Mouse (Mus musculus): Measurements from ENCODE around the gene Ugt2a3. TPM values are rescaled to one million over a fixed set of nuclear protein-coding genes. Genes with fewer than 3 reads are reported as not detected.
"Not testable (repeated sequence)": the region's sequence is repeated elsewhere in the genome, so short reads cannot be mapped to it uniquely, and the experiment has no call there.

Gene Ugt2a3
- polyA plus RNA-seq (2012; rRNA removed): not detected in 2 replicates

DNA sequence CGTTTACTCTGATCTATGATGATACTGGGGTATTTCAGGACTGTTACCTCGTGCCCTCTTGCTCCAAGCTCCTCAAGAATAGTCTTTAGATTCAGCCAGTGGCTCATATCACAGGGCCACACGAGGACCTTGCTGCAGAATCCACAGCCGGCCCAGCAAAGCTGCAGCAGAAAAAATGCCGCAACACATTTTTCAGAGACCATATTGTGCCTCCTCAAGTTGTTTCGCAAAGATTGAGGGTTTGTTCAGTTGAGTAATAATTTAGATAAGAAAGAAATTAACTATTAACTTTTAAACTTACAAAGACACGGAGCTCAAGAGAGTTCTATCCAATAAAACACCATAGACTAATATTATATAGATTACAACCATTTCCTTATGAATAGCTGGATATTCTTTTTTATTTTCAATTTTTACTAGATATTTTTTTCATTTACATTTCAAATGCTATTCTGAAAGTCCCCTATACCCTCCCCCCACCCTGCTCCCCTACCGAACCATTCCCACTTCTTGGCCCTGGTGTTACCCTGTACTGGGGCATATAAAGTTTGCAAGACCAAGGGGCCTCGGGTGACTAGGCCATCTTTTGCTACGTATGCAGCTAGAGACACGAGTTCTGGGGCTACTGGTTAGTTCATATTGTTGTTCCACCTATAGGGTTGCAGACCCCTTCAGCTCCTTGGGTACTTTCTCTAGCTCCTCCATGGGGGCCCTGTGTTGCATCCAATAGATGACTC is at the start of gene Ugt2a3:
Ugt2a3 (minus strand) TSS at position 235 of the 737 bp plus-strand sequence.
- no peak for DNase-seq (ENCODE audit: low spot score)

DNA sequence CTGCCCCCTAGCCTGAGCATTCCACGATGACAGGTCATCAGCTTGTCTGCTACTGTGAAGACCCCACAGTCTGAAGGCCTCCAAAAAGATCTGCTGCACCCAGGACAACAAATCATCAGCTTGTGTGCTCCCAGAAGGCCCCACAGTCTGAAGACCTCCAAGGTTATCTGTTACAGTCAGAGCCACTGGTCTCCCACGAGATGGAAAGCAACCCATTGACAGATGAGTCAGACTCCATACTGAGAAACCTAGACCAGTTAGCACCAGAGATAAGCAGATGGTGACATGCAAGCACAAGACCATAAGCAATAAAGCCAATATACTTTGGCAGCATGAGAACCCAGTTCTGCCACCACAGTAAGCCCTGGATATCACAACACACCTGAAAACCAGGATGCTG is 43.2 kb upstream of the Ugt2a3 start:
- no peak for DNase-seq (ENCODE audit: low spot score)

DNA sequence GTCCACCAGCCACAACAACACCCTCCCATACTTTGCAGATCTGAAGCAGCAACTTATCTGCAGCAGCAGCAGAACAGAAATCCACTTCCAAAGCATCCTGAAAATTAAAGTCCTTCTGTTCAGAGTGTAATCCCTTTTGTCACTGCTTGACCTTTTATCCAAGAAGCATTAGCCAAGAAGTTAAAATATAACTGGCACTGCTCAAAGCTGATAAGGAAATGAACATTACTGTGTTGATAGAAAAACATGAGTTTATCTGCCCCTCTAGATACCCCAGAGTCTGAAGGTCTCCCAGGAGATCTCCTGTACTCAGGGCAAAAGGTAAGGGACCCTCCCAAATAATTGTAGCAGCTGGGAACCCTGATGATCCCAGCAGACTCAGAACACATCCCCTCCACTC is 42.8 kb upstream of the Ugt2a3 start:
- DNase-seq (ENCODE audit: low spot score): no peak

DNA sequence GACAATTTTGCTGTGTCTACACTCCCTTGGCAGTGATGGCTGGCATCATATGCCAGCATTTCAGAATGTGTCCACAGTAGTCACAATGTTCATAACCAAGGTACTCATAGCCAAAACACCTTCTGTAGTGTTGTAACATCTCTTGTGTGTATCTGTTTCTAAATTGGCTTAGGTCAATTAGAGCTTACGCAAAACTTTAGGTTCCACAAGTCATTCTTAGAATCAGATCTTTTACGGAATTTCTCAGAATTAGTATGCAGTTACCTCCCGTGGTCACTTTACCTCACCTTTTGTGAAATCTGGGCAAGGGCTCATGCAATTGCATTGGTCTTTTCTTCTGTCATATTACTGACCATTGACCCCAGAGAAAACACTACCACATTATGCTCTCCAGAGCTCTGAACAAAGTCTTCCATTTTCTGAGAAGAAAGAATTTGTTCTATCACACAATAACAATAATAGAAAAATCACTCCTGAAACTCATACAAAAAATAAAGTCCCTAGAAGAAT is 38.9 kb upstream of the Ugt2a3 start:
- DNase-seq (ENCODE audit: low spot score): no peak

DNA sequence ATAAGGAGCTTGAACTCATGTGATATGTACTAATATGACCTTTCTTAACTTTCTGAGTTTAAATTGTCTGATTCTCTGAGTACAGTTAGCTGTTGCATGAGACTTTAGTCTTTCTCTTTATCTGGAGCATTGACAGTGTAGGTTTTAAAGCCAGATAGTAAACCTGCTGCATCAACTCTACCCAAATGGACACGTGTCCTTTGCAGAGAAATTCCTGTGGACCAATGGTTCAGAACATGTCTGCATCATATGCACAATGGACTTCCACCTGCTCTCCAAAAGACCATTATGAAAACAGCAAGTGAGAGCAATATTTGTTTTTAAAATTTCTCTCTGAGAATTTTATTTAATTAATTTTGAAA is 36.5 kb upstream of the Ugt2a3 start:
- DNase-seq (ENCODE audit: low spot score): no peak

DNA sequence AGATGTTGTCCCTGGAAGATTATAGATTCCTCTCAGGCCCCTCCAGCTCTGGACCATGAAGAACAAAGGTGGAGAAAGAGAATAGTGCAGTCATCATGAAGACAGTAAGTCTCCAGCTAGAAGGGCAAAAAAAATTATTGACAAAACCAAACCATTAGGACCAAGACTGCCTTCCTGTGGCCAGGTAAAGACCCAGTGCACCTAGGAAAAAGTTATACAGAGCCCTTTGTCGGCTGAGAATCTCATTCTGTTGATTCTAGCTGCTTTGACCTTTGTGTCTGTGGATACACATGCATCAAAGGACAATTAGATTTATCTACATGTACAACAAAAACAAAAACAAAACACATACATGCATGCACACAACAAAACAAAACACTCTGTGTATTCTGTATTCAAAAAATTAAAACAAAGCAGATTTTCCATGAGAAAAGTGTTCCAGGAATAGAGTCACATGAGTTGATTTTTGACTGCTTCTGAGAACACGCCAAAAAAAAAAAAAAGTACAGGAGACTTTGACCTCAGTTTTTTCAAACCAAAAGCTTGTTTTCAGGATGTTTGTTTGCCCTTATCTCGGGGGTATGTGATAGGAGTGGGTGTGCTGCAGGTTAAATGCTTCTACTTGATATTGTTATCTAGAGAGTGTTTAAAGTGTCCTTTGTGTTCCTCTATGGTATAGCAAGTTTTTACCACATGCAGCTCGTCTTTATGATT is 36.0 kb upstream of the Ugt2a3 start:
- DNase-seq (ENCODE audit: low spot score): not testable (repeated sequence)

DNA sequence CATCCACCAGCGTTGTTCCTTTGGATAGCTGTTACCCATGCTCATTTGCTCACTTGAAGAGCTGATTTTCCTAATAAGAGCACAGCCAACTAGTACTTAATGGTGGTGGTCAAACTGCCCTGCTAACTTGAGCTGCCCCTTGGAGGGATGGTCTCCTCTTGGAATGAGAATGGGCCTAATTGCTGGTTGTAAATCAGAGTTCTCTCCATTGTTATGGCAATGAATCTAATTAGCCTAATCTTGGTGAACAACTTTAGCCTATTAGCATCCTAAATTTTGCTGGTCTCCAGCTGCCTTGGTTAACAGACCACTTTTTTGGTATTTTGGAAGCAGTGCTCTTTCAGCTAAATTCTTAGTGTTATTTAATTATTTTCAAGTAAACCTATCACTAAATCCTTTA is 13.4 kb upstream of the Ugt2a3 start:
- no peak for DNase-seq (ENCODE audit: low spot score)

DNA sequence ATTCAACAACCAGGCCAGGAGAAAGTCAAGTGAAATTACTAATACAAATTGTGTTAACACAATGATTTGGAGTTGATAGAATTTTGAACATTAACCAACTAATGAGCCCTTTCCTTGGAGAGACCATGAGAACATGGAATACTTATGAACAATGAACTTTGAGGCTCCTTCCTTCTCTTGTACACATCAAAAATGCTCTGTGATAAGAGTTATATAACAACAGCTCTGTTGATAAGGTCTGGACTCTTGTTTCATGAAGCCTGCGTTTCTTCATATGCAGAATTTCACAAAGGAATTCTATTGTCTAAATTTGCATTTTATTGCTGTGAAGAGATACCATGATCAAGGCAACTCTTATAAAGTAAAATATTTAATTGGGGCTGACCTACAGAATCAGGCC is 12.2 kb upstream of the Ugt2a3 start:
- DNase-seq (ENCODE audit: low spot score): not testable (repeated sequence)

DNA sequence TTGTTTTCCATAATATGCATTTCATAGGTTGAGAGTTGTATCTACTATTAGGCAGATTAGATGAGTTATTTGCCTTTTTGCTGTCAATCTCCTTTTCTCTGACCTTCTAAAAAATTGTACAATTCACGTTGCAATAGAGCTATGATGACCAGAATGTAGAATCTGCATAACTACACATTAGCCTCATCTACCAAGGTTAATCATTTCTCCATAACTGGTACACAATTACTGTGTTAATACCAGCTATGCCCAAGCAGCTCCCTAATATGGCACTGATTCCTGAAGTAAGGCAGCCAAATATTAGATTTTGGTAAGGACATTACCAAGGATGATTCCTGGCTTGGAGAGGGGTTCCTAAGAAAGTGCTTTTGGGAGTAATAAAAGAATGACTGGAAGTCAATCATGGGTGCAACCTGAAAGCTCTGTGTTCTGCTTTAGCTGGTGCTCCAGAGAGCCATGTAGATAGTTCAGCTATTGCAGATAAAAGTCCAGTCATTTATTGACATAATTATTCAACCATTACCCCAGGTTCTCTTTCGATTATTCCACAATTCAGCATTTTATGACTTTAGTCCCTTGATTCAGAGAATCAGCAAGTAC is 10.6 kb upstream of the Ugt2a3 start:
- DNase-seq (ENCODE audit: low spot score): not testable (repeated sequence)

DNA sequence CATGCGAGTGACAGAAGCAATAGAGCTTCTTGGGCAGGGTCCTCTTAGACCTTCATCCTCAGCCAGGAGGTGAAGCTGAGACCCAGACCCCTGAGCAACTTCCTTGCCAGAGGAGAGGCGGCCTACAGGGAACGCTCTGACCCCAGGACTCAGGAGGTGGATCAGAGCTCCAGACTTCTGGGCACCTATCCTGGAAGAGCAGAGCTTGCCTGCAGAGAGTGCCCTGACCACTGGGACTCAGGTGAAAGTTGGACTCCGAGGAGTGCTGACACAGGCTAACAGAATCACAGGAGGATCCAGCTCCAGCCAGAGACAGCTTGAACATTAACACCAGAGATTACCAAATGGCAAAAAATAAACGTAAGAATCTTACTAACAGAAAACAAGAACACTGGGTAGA is 3.5 kb upstream of the Ugt2a3 start:
- no peak for DNase-seq (ENCODE audit: low spot score)

DNA sequence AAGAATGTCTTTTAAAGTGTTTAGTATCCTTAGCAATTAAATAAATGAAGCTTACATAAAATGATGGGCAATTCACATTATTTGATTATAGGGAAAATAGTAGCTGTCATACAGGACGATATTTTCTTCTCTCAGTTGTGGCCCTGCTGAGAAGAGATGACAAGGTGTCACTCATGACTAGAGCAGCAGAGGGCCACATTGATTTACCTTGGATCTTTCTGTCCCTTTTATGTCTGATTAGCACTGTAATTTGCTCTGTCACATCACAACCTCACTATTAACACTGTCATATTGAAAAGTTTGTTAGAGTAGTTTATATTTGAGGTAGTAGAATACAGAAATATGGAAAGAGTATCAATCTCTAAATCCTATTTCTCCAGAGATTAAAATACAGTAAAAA is 1.8 kb downstream of the Ugt2a3 start:
- DNase-seq (ENCODE audit: low spot score): no peak

DNA sequence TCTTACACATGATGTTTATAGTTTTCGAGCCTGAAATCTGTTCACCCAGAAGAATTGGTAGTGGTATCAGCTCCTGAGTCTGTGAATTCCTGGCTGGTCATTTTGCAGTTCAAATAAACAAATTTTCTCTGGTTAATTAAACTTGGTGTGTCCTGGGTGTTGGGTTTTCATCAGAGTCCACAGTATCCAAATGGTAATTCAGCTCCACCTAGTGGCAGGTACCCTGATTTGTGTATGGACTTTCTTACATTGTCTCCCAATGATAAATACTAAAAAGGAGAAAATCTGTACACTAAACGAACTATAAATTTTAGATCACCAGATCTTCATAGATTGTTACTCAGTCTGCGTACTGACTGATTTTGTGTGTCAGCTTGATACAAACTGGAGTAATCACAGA is 3.4 kb downstream of the Ugt2a3 start:
- no peak for DNase-seq (ENCODE audit: low spot score)

DNA sequence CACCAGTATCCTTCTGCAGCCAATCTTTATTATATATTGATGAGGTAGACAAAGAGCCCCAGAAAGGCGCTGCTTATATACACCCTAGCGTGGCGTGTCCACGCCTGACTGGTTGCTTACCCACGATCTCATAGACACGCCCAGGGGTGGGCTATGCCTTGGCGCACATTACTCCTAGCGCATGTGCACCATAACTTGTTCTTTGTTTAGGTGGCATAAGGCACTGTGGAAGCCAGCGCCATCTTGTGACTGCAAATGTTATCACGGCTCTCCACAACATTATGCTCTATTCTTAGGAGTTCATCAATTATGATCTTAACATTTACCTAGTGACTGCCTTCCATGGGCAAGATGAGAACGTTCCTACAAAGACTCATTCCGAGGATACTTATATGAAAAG is 25.6 kb downstream of the Ugt2a3 start:
- no peak for DNase-seq (ENCODE audit: low spot score)

DNA sequence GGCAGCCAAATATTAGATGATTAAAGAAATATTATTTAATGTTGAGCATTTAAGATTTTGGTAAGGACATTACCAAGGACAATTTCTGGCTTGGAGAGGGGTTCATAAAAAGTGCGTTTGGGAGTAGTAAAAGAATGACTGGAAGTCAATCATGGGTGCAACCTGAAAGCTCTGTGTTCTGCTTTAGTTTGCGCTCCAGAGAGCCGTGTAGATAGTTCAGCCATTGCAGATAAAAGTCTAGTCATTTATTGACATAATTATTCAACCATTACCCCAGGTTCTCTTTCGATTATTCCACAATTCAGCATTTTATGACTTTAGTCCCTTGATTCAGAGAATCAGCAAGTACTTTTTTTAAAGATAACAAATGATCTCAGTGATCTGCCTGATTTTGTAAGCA is 50.8 kb downstream of the Ugt2a3 start:
- DNase-seq (ENCODE audit: low spot score): not testable (repeated sequence)

DNA sequence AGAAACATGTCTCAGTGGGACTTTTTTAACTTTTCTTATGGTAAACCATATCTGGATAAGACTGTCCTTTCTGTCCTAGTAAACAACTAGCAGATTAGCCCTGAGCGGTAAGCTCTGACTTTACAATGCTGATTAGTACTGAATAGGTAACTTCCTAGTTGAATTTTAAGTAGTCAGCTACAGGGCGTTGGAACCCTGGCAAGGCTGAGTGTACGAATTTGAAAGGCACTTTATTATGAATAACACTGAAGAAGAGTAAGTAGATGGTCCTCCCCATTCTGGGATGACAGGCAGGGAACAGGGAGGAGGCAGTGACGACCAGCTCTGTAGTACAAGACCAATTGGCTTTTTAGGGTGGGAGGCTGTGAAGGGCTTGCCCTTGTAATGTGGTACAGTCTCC is 61.0 kb downstream of the Ugt2a3 start:
- DNase-seq (ENCODE audit: low spot score): not testable (repeated sequence)

DNA sequence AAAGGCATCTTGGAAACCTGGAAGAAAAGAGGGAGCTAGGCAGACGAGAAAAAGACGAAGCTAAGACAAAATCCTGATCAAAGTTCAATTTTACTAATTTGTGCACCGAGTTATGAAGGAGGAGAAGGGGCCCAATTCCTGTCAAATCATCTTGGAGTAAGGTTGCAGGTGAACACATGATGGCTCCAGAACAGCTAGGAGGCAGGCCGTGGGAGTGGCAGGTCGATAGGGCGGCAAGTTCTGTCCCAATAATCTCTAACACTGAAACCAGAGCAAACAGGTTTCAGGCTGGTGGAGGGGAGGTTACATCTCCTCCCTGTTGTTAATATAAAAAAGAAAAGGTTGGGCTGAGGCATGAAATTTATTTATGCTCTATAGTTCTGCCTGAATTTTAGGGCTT is 61.4 kb downstream of the Ugt2a3 start:
- no peak for DNase-seq (ENCODE audit: low spot score)

Other genes with a start within 250 kb of the Ugt2a3 start
- not detected in 2 replicates for gene Ugt2b36, start 244.6 kb downstream of the Ugt2a3 start, polyA plus RNA-seq (2012; rRNA removed)
- not detected in 2 replicates for gene Ugt2b5, start 196.9 kb downstream of the Ugt2a3 start, polyA plus RNA-seq (2012; rRNA removed)
- not detected in 2 replicates for gene Ugt2b37, start 82.4 kb downstream of the Ugt2a3 start, polyA plus RNA-seq (2012; rRNA removed)
- not detected in 2 replicates for gene Ugt2b38, start 87.0 kb upstream of the Ugt2a3 start, polyA plus RNA-seq (2012; rRNA removed)
- 0.01 TPM in 1 of 2 replicates, not detected in the other for gene Ugt2a2, start 145.1 kb upstream of the Ugt2a3 start, polyA plus RNA-seq (2012; rRNA removed)
- gene Gm43638, start 149.6 kb upstream of the Ugt2a3 start, polyA plus RNA-seq (2012; rRNA removed): not detected in 2 replicates
- not detected in 2 replicates for gene Ugt2a1, start 153.7 kb upstream of the Ugt2a3 start, polyA plus RNA-seq (2012; rRNA removed)
- 0.25 and 0.33 TPM in 2 replicates for gene Sult1b1, start 201.0 kb upstream of the Ugt2a3 start, polyA plus RNA-seq (2012; rRNA removed)
- 0.04 TPM in 1 of 2 replicates, not detected in the other for gene Sult1d1, start 231.8 kb upstream of the Ugt2a3 start, polyA plus RNA-seq (2012; rRNA removed)